Mouse (Mus musculus) c-Kit-positive CD71-negative TER-119-negative erythroid progenitor cells, embryonic 14.5 days (primary cell): ENCODE measurements around the gene Commd7.

Experiments
- DNase-seq: peaks from one replicate; pipeline ENCODE4 v3.0.0-alpha.2; 2013; ENCODE audit warnings: low read depth

The Commd7 gene

DNA sequence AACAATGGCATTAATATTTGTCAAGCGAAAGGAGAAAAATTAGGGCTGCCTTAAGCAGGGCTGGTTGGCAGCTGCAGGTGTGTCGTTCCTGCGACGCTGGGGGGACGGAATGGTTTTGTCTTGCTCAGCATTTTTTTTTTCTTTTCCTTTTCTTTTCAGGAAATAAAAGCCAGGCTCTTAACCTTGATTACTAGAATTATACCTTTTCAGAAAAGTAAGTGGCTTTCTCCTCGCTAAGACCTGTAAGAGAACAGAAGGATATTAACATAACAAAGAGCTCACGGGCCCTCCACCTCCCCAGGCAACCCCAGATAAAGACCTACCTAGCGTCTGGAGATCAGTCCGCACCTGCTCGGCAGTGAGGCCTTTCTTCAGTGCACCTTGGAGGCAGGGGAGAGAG lies 10.1 kb downstream of the Commd7 start:
- no peak for DNase-seq

DNA sequence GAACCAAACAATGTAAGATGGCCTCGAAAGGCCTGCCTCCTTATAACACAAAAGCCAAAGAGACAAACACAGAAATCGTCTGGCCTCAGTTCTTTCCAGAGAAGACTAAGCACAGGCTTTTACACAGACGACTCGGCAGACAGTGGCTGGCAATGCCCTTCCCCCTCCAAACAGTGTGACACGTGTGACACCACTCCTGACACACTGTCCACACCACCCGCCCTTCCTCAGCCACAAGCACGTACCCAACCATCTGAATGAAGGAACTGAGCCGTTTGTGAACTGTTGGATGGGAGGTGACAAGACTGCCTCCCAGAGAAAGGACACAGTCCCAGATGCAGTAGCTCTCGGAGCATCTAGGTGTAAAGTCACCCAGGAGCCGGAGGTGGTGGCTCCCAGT lies 13.7 kb downstream of the Commd7 start:
- DNase-seq: no peak

DNA sequence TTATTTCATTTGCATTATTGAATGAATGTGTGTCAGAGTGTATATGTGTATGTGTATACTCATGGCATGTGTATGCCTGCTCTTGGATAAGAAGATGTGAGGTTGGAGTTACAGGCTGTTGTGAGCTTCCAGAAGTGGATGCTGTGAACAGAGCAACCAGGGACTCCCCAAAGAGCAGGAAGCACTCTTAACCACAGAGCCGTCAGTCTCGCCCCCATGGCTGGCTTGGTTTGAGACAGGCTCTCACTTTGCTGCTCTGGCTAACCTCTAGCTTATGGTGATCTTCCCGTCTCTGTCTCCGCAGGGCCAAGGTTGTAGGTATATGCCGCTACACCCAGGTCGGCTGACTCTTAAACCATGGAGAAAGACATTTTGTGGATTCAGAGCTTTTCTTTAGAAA lies 14.1 kb downstream of the Commd7 start:
- no peak for DNase-seq

DNA sequence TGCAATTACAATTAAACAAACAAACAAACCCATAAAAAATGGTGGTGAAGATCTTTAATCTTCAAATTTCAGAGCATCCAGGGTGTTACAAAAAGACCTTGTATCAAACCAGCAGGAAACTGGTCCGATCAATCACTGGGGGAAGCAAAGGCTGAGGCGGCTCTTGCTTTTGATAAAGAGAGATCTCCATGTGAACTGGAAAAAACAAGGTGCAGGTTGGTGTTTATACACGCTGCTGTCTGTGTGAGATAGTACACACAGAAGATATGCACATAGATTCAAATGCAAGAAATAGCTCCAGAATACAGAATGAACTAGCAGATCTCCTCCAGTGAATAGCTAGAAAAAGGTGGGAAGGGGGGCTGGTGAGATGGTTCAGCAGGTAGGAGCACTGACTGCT lies 15.7 kb downstream of the Commd7 start:
- no peak for DNase-seq

DNA sequence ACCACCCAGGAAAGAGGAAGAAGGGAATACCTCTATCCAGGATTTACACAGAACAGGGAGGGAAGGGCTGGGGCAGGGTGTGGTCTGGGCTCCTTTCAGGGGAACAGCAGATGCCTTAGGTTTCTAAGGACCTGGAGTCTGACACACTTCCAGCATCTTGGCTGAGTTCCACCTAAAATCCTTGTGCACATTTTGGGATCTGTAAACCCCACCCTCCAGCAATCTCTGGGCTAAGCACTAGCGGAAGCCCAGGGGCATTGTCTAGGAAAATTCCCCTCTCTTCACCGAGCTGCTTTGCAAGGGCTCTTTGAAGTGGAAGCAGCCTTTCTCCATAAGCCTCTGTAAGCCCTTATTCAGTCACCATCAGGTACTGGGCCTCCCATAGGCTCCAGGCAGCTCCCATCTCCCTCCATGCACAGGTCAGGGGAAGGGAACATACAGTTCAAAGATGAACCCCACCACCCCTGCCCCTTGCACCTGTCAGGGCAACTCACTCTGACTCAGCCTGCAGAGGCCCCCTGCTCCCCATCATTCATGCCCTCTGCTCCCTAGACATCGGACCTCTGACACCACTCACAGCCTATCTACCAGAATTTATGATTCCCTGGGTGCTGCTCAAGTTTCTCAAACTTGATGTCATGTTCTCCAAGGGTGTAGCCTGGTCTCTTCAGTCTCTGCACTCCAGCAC lies 19.8 kb downstream of the Commd7 start:
- no peak for DNase-seq

DNA sequence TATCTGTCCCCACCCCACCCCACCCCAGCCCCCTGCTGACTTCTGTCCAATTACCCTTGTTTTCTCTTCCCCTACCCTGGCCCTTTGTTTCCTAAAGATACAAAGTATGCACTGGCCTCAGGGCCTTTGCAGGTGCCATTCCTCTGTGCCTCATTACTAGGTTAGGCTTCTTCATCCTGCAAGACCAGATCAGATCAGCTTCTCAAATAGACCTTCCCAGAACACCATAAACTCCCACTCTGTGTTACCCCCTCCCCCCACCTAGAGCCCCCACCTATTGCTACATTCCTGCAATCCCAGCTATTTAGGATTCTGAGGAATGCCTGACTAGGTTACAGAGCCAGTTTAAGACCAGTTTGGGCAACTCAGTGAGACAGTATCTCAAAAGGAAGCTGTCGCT lies 20.8 kb downstream of the Commd7 start:
- no peak for DNase-seq

DNA sequence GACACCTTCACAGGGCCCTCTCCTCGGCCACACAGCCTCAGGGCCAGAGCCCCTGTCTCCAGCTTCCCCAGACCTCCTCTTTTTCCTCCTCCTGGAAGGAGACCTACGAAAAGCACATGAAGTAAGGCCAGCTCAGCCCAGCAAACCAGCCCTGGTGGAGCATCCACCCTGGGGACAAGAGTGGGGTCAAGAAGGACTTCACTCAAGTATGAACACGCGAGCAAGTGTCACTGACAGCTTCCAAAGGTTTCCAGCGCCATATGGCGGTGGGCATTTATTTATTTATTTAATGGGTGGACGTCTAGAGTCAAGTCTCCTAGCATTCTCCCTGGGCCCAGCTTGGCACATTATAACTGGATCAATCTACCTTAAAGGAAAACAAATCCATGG lies 21.3 kb downstream of the Commd7 start:
- DNase-seq: no peak

DNA sequence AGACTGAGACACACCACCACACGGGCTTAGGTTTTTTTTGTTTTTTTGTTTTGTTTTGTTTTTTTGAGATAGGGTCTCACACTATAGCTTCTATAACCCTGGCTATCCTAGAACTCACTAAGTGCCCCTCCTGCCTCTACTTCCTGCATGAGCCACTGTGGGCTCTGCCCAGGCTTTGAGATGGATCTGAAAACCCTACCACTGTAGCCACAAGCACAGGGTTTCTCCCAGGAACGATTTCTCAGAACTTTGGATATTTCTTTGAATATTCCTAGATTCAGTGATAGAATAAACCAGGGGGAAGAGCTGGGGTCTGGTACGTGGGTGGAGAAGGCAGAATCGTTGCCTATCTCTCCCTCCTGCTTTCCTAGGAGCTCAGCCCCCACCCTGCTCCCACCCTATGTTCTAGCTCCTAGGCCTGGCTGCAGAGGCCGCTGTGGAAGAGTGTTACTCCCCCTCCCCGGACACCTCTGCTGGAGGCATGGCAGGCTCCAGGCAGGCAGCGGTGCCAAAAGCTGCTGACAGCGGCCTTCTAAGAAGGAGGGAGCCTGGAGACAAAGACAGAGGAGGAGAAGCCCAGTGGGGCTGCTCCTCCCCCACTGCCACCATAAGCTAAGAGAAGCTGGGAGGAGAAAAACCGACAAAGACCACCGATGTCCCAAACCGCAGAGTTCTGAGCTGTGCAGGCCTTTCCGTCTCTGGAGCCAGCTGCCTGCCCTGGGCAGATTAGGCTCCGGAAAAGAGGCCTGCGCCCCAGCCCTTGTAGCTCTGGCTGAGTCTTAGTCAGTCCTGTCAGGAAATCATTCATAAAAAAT lies 21.9 kb downstream of the Commd7 start:
- DNase-seq: no peak

DNA sequence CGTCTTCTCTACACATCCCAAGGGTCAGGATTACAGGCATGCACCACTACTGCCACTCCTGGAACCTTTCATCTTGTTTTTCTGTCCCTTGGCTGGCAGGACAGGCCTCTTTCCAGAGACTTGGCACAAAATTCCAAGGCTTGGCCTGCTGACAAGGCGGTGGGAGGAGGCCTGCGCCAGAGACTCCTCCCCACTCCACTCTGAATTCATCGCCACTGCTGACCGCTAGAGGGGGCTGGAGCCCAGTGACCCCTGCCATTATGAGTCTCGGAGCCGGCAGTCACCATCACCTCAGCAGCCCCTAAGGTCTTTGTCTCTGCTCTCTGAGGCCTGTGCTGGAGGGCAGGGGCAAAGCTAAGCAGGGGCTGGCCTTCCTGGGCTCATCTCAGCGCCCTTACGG lies 23.0 kb downstream of the Commd7 start:
- DNase-seq: no peak

DNA sequence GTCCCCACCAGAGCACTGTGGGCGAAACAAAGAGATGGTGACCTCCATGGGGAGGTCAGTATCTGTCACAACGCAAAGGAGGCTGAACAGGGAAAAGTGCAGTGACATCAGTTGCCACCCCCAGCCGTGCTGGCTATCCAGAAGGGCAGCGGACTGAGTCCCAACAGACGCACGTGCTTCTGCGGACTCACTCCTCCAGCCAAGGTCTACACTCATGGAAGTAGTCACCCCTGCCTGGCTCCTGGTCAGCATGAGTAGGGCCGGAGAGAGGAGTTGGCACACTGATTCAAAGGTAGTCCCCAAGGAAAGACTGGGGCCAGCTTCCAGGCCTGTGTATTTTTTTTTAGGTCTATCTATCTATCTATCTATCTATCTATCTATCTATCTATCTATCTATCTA lies 23.5 kb downstream of the Commd7 start:
- no peak for DNase-seq

DNA sequence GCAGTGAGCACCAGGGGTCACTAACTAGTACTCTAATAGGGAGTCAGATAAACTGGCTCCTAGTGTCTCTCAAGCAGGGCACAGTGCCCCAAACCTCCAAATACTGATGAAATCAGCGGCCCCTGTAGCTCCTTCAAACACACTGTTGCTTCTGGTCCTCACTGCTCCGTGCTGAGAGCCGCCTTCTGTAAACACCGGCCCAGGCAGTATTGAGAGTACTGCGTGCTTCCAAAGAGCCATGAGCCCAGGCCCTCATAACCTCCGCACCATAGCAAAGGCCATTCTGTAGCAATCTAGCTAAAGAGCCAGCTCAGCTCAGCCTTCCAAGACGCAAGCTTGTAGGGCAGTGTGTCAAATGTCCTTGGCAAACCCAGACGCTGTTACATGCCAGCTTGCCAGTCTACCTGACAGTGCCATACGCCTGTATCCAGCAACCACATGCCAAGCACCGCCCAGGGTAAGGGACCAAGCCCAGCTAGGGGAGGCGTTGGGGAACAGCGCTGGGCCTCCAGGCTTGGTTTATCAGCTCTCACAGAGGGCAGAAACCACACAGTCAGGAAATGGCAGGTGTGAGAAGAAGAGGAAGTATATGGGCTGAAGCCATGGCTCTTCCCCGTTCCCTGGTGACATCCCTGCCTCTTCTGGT lies 24.6 kb downstream of the Commd7 start:
- no peak for DNase-seq

DNA sequence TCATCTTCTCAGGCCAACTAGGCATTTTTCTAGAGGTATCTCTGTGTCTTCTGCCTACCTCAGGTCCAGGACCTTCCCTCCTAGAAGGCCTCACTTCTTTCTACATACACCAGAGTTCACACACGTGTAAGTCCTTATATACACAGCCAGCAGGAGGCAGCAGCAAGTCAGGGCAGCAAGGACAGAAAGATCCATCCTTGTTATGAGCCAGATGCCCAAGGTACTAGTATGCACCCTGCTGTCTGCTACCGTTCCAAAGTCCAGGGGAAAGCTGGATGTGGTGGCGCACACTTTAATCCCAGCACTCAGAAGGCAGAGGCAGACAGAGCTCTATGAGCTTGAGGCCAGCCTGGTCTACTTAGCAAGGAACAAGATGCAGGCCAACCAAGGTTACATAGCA lies 26.2 kb downstream of the Commd7 start:
- no peak for DNase-seq

DNA sequence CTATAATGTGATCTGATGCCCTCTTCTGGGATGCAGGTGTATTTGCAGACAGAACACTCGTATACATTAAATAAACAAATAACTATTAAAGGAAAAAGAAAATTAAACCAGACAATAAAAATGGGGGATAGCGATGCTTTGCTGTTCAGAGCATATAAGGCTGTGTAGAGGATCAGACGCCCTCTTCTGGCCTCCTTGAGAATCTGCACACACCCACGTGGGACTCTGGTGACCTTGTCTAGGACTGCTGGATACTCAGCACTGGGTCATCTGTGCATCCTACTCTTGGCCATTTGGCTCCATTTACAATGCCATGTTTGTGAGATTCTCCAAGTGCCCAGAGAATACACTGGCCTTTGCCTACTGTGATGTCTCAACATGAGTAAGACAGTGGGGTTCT lies 28.9 kb downstream of the Commd7 start:
- DNase-seq: no peak

DNA sequence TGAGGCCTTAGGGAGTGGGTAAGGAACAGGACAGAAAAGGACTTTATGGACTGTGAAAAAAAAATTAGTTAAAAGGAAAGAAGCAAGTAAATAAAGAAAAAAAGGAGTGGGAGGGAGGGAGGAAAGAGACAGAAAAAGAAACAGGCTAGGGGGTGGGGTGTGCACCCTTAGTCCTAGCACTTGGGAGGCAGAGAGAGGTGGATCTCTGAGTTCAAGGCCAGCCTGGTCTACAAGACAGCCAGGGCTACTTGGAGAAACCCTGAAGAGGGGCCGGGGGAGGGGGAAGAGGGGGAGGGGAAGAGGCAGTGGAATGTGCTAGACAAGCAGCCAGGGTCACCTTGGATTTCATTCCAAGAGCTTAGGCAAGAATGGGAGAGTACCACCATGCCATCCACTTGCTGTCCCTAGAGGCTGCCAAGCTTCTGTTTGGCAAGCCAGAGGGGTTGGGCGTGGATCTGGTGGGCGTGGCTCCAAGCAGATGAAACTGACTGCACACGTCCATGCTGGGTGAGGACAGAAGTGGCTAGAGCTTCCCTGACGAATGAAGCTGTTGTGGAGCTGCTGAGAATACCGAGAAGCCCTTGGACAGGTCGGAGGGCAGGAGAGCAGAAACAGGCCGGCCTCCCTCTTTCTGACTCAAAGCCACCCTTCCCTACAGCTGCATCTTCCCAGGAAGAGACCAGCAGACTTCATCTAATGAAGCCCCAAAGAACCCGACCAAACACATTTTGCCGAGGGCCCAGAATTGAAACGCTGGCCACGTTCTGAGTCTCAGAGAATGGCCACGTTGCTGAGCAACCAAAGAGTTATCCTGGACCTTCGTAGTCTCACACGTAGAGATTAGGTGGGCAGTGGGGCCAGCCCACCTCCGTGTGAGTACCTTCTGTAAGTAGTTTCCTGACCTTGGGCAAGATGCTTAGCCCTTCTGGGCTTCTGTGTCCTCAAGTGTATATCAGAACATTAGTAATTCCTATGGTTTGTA lies 31.6 kb downstream of the Commd7 start:
- DNase-seq: no peak

DNA sequence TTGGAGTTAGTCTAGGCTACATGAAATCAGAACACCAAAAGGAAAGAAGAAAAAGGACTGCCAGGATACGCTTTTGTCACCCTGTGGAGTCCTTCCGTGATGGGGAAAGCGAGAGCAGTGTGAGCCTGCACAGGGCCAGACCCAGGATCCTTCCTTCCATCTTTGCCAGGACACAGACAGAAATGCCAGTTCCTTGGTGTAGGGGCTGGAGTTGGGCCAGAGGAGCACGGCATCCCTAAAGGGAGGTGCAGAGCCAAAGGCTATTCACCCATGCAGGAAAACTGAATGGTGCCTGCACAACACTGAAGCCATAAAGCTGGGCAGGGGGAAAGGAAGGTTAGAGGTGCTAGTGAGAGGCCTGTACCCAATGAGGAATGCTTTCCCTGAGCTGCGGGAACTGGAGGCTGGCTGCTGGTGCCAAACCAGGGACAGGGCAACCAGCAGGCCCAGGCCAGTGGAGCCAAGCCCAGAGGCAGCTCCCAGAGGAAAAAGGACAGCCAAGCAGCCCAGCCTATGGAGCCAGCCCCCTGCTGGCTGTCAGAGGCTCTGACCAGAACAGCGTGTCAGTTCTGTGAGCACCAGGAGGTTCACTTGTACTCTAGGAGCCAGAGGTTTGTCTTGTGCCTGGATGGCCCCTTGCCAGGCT lies 32.4 kb downstream of the Commd7 start:
- no peak for DNase-seq

DNA sequence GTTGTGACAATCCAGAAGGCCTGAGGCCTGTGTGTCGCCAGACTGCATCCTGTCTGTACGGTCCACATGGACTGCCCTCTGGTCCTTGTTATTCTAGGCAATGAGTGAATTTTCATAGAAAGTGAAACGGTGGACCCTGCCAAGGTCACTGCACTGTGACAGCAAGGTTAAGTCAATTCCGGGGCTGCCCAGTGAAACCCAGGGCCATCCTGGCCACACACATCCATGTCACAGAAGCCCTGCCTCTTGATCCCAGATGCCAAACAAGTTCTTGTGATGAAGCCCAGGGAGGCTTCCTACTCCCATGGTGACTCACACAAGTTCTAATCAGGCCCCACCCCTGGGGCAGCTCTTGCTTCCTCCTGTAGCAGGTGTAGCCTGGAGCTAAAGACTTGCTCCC lies 35.0 kb downstream of the Commd7 start:
- no peak for DNase-seq

DNA sequence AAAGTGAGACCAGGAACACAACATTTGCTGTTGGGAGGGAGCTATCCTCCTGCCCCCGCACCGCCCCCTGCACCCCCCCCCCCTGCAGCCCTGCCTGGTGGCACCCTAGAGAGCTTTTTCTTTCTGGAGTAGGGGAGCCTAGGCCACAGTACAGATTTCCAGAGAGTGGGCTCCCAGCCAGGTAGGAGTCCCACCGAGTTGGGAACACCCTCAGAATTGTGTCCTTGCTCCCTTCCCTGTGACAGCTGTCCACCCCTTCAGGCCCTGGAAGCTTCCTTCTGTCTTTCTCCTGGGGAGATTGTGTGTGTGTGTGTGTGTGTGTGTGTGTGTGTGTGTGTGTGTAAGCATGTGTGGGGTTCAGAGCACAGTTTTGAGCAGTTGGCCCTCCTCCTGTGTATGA lies 35.6 kb downstream of the Commd7 start:
- DNase-seq: no peak

DNA sequence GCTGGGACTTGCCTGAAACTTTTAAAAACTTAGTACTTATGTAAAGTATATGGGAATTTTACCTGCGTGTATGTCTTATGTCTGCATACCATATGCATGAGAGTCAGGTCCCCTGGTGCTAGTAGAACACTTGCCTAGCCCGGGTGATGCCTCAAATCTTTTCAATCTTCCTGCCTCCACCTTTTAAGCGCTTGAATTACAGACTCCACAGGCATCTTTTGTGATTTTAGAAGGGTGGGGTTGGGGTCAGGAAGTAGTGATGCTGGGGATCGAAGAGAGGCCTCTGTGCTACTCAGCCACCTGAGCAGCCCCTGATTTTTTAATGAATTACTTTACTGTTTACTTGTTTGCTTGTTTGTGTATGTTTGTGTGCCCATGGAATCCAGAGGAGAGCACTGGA lies 37.6 kb downstream of the Commd7 start:
- DNase-seq: no peak

DNA sequence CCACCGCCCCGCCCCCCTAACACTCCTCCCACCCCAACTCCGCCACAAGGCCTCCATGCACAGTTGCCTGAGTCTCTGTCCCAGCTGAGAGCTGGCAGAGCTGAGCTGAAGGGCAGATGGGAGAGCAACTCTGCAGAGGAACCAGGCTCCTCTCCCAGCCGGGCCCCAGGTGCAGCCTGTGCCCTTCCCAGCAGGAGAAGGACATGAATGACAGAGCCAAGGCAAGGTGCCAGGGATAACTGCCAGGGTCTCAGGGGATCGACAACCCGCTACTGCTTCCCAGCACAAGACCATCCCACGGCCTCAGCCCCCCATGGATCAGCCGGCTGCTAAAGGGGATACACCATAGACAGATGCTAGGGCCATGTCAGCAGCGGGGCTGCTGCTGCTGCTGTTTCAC lies 39.4 kb downstream of the Commd7 start:
- DNase-seq: no peak

DNA sequence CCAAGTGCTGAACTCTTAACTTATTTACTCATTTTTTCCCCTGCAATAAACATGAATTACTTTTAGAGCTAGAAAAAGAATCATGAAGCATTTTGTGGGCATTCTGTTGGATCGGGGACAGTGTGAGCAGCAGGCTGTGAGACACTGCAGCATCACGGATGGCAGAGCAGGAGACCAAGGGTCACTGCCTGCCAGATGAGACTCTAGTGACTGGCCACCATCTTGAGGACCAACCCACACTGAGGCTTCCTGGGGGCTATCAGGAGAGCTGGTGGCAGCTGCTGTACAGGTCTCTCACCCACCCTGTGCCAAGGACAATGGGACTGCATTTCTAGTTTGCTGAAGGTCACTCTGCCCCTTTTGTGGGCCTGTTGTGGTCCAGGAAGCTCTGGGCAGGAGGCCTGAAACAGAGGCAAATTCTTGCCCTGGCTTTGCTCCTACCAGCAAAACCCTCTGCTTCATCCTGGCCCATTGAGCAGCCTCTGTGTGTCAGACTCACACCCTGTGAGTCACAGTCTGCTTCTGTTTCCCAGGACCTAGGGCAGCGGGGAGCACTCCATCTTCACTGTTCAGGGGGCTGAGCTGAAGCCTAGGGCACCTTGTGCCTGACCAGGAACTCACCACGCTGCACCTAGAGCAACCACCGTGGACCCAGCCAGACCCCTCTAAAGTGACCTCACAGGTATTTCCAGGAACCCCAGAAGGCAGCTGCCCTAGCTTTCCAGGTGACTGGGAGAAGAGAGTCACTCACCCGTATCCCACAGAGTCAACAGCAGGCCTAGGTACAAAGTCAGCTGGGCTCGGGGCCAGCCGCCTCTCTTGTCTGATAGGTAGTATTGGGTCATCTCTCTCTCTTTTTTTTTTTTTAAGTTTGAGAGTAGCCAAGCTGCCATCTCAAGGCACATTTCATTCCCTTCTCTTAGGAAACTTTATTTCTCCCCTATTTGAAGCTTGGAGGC lies 40.2 kb downstream of the Commd7 start:
- no peak for DNase-seq
